Mouse (Mus musculus): ENCODE measurements around the gene Fhl3.

DNA sequence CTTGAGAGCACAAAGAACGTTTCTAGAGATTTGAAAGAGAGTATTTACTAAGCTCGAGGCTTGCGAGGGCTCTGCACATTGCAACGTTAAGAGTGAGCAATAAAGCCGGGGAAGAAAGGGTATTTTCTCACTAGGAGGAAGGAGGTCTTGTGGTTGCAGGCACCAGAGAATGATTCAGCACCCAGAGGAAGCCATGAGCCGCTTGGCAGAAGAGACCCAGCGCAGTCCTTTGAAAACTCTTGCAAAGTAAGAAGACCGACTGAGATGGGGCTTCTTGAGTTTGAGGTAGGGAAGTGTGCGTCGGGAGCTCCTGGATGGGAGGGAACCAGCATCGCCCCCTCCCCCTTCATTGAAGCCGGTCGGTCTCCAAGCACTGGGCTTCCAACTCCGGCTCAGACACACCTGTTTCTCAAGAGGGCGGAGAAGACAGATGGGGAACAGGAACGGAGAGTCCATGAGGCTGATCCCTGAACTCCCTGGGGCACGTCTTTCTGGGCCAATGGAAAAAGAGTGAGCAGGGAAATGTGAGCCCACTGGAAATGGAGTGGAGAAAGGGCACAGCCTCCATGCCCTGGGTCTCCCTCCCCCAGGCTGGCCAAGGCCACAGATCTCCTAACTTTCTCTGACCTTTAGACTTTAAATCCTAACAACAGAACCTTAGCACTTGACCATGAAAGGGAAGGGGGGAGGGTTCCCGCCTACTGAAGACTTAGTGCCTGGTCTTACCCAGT is 4.5 kb upstream of the Fhl3 start:
- TF ChIP-seq HCFC1 (IDR thresholded peaks at IDR 0.05; ENCODE audit: borderline replicate concordance, insufficient read depth, low read length) = no peak
- no peak for TF ChIP-seq MAFK (IDR thresholded peaks at IDR 0.05; ENCODE audit: insufficient read depth, low read depth, low read length)
- TF ChIP-seq CHD2 (IDR thresholded peaks at IDR 0.05; ENCODE audit: low read depth, low read length) = no peak
